Mouse (Mus musculus) CH12.LX (cell line): ENCODE results near the gene Trappc3.

ENCODE experiments used
- CTCF ChIP-seq, 2 experiments: IDR thresholded peaks in 1 of 2; conservative IDR thresholded peaks in 1 of 2; 2 replicates each; pipeline ENCODE4 v1.5.1; 2011 to 2012; ENCODE audit warnings: low read depth in 2 of 2, low read length in 2 of 2, improper control_type of control experiment in 1 of 2, inconsistent platforms in 1 of 2, mild to moderate bottlenecking in 1 of 2, moderate library complexity in 1 of 2
- EP300 ChIP-seq: IDR thresholded peaks from 2 replicates; pipeline ENCODE4 v1.6.1; 2011; ENCODE audit warnings: low read length, improper control_type of control experiment
- MAZ ChIP-seq: IDR thresholded peaks from 2 replicates; pipeline ENCODE4 v1.6.1; 2012; ENCODE audit warnings: low read depth, mild to moderate bottlenecking, inconsistent platforms, low read length, improper control_type of control experiment, moderate library complexity
- MYC ChIP-seq: IDR thresholded peaks from 2 replicates; pipeline ENCODE4 v1.6.1; 2011; ENCODE audit warnings: low read depth, mild to moderate bottlenecking, improper control_type of control experiment, low read length
- POLR2A ChIP-seq: IDR thresholded peaks from 2 replicates; pipeline ENCODE4 v1.6.1; 2011; ENCODE audit warnings: low read depth, mild to moderate bottlenecking, improper control_type of control experiment, low read length
- SIN3A ChIP-seq: IDR thresholded peaks from 2 replicates; pipeline ENCODE4 v1.6.1; 2012; ENCODE audit warnings: low read length, improper control_type of control experiment, inconsistent platforms
- SMC3 ChIP-seq: IDR thresholded peaks from 2 replicates; pipeline ENCODE4 v1.6.1; 2011; ENCODE audit warnings: low read depth, low read length, improper control_type of control experiment
- ZC3H11A ChIP-seq: IDR thresholded peaks from 2 replicates; pipeline ENCODE4 v1.6.1; 2012; ENCODE audit warnings: low read depth, mild to moderate bottlenecking, inconsistent platforms, low read length, improper control_type of control experiment
- ZNF384 ChIP-seq: IDR thresholded peaks from 2 replicates; pipeline ENCODE4 v1.6.1; 2012; ENCODE audit warnings: low read depth, low read length, improper control_type of control experiment, inconsistent platforms

GRCm38 (mm10) chr4:126253637-126254272, 8.4 kb upstream of the Trappc3 start:
- TF ChIP-seq POLR2A (no peak), ZNF384 (no peak), CTCF (conservative IDR thresholded peaks at IDR 0.05 in 1 of 2, IDR thresholded peaks at IDR 0.05 in 1 of 2; ENCODE audit: low read depth in 2 of 2, low read length in 2 of 2) (no peak), EP300 (no peak), MAZ (no peak), SIN3A (no peak), ZC3H11A (no peak), SMC3 (no peak), MYC (no peak)
